Mouse (Mus musculus) bone marrow macrophage, adult 2 months (primary cell): ENCODE measurements around the gene Ttc21b. TPM values are rescaled to one million over a fixed set of nuclear protein-coding genes. Genes with fewer than 3 reads are reported as not detected.
A peak's percentile ranks its signal among the peaks of the same experiment; 100 is the strongest.

ENCODE experiments used
- H3K27ac ChIP-seq: 2 replicates; pipeline ENCODE4 v1.5.1; 2012; ENCODE audit warnings: low read depth, low read length; ENCODE audit not compliant: insufficient read depth
- H3K4me1 ChIP-seq: 2 replicates; pipeline ENCODE4 v1.6.1; 2012; ENCODE audit warnings: low read length; ENCODE audit not compliant: control insufficient read depth, insufficient read depth
- H3K4me3 ChIP-seq: 2 replicates; pipeline ENCODE4 v1.5.1; 2012; ENCODE audit warnings: mild to moderate bottlenecking, low read length, moderate library complexity; ENCODE audit not compliant: insufficient read depth
- CTCF ChIP-seq: IDR thresholded peaks from 2 replicates; pipeline ENCODE4 v1.5.1; 2012; ENCODE audit warnings: low read depth, mild to moderate bottlenecking, low read length, moderate library complexity
- POLR2A ChIP-seq: IDR thresholded peaks from 2 replicates; pipeline ENCODE4 v1.6.1; 2012; ENCODE audit warnings: mild to moderate bottlenecking, low read depth, low read length, borderline replicate concordance
- polyA plus RNA-seq: library from polyadenylated mRNA; stranded (reverse); fragments of >200 nt; gene quantifications from 2 replicates; pipeline ENCODE4 v1.2.4, GENCODE M21; 2012; ENCODE audit not compliant: missing spikeins, insufficient read depth, insufficient read length

The Ttc21b gene
- polyA plus RNA-seq, 1 experiment, result 5.6 TPM

DNA sequence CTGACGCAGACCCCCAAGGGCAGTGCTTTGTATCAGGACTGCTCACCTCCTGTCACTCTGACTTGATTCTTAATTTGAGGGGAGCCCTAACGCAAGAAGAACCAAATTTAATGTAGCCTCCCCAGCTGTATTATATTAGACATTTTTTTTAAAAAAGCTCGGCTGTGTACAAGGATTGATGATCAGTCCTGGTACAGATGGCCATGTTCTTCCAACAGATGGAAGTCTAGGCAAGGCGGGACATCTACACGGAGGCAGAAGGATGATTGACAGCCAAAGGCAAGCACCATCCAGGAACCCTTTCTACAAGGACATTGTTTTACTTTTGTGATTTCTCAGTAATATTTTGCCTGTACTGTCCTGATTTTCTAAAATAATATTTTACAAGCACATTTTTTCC lies 83.3 kb downstream of the Ttc21b start:
- TF ChIP-seq CTCF (no peak), POLR2A (no peak)
- no peak overlapping the region for H3K4me3 ChIP-seq
- H3K27ac ChIP-seq, result no peak overlapping the region
- H3K4me1 ChIP-seq, result peaks cover 8% of the 10 kb centered on the region

DNA sequence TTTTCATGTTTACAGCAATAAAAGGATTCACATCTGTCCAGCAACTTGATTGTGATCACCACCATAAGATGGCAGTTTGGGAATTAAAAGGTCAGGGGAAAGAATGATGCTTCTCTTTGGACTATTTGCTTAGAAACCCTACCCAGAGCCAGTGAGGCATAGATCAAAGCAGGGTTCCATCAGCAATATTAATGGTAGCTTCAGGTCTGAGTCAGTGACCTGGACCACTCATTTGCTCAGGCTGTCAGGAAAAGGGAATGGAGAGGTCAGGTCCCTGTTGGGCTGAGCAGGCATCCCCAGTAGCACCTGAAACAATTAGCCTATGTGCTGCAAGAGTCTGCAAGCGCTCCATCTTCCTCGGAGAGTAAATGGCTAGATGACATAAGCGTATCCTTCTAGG lies 84.8 kb downstream of the Ttc21b start:
- H3K4me1 ChIP-seq, result peaks cover 8% of the 10 kb centered on the region
- TF ChIP-seq CTCF, result no peak
- TF ChIP-seq POLR2A, result no peak
- H3K27ac ChIP-seq, result no peak overlapping the region
- no peak overlapping the region for H3K4me3 ChIP-seq

DNA sequence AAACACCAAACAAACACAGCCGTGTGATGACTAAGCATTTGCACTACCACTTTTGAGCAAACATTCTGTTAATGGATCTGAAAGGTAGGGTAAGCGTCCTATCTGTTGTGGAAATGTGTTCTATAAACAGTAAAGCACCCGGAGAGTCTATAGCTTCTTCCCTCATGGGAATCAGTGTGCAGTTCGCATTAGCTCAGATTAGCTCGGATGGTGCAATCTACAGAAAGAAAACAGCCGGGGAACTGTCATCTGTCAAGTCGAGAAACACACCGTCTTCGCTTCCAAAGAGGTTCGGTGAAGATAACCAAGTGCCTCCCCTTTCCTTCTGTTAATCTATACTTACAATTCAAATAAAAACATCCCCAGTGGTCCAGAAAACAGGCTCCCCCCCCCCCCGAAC lies 85.7 kb downstream of the Ttc21b start:
- Histone ChIP-seq H3K27ac (no peak overlapping the region), H3K4me3 (no peak overlapping the region), H3K4me1 (peaks cover 8% of the 10 kb centered on the region)
- TF ChIP-seq CTCF, result no peak
- TF ChIP-seq POLR2A, result no peak

DNA sequence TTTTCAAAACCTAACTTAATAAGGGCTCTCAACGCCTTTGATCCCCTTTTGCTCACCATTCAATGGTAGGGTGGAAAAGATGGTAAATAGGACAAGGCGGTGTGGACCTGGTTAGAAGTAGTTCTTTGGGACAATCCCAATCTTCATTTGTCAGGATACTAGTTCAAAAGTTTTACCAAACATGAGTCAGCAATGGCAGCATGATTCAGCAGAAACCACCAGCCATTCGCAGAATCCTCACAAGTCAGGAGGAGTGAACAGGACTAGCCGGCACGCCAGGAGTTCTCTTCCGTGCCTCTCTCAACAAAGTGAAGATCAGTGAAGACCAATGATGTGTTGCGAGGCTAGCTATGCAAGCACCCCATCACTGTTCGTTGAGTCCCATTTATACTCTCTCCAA lies 91.4 kb downstream of the Ttc21b start:
- no peak overlapping the region for H3K4me3 ChIP-seq
- H3K4me1 ChIP-seq, result peaks cover 1% of the 10 kb centered on the region
- no peak overlapping the region for H3K27ac ChIP-seq
- TF ChIP-seq POLR2A (no peak), CTCF (no peak)

DNA sequence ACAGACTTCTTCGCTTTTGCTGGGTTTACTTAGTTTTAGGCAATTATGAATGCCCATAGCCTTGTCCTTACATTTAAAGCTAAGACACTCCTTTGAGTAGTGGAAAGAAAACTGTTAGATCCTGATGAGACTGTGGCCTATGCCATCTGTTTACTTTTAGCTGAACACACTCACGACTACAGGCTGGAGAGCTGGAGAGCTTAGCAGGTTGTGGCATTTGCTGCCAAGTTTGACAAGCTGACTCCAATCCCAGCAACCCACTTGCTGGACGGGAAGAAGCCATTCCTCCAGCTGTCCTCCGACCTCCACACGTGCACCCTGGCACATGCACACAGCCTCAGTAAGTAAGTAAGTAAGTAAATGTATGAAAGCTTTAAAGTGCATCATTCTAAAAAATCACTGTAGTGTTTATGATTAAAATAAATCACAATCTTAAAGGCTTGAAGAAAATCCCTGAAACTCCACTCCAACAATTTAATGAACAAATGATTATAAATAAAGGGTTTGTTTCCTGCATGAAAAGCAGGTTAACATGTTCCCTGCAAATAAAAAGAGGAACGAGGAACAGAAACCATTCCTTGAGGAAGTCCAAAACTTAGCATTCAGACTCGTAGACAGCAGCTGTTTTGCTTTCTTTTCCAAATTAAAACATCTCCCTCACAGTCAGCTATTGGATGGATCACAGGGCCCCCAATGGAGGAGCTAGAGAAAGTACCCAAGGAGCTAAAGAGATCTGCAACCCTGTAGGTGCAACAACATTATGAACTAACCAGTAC lies 98.1 kb downstream of the Ttc21b start:
- Histone ChIP-seq H3K27ac (peak overlapping the region; percentile 10; the same call in 1 of the 2 replicates), H3K4me3 (no peak overlapping the region), H3K4me1 (peaks cover 10% of the 10 kb centered on the region)
- no peak for TF ChIP-seq CTCF
- no peak for TF ChIP-seq POLR2A

DNA sequence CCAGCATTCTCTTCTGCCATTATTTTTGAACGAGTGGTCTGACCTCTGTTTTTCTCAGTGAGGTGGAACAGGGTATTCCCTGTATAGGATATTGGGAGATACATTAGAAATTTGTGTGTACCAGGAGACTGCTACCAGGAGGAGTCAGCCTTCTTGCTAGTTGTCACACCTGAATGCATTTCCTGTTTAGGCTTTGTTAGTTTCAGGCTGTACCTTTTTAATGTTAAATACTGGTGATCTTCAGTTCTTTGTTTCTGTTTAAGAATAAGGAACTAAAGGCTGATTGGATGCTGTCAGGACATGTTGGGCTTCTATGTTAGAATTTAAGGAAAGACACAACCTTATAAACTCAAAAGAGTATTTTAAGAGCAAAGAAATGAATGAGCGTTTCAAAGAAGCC lies 105.0 kb downstream of the Ttc21b start:
- H3K4me1 ChIP-seq, result no peaks in the 10 kb centered on the region

DNA sequence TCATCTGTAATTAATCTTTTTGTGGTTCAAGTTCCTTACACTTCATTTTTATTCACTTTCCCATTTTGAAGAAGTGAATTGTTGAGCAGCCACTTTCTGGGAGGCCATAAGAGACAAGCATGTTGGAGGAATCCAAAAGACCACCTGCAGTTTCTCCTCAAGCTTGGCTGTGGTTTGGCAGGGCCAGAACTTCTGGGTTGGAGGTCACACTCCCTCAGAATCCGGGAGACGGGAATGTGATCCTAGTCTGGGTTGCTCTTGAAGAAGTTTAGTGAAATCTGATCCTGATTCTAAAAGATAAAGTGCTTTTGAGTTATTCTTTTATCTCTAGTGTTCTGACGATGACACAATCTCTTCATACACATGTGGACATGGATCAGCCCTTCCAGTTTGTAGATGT lies 105.9 kb downstream of the Ttc21b start:
- TF ChIP-seq CTCF, result no peak
- TF ChIP-seq POLR2A, result no peak
- H3K4me1 ChIP-seq, result no peaks in the 10 kb centered on the region
- no peak overlapping the region for H3K27ac ChIP-seq
- no peak overlapping the region for H3K4me3 ChIP-seq

More for the DNA sequence above, 105.0 kb downstream of the Ttc21b start:
- TF ChIP-seq POLR2A, result no peak
- no peak for TF ChIP-seq CTCF
- H3K27ac ChIP-seq, result no peak overlapping the region
- H3K4me3 ChIP-seq, result no peak overlapping the region

DNA sequence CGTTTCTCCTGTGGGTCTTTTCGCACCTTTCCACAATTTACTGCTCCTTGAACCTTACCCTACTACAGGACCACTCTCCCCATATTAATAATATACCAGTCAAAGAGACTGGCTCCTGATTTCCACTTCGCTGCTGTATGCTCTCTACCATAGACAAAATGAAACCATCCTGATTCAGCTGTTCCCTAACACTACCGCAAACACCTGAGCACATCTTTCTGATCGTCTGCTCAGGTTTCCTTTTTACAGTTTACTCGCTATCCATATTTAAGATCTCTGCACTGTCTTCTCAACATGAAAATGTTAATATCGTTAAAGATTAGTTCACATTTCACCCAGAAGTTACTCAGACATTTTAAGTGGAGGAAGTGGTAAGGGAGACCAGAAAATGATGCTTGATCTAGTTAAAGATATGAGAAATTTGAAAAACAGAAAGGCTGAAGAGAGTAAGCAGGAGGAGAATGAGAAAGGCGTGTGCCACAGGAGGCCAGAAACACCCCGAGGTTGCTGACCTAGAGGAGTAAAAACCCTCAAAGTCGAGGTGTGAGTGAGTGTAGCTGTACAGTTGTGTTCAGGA lies 107.7 kb downstream of the Ttc21b start:
- Histone ChIP-seq H3K27ac (no peak overlapping the region), H3K4me3 (no peak overlapping the region), H3K4me1 (peaks cover 13% of the 10 kb centered on the region)
- TF ChIP-seq CTCF (no peak), POLR2A (no peak)

DNA sequence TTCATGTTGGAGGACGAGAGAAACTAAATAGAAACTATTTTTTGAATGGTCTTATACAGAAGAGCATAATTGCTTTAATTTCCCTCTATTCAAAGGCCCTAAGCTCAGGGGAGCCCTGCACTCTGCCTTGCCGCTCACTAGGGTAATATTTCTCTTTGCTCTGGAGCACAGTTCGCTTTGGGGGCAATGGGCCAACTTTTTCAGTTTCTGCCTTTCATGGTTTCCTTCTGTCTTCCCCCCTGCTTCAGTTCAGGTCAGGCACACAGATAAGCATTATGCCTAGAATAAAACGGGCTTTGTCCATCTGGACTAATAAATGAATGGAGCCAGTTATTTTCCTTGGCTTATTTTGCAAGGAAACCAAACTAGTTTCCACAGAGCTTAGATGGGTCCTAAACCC lies 109.9 kb downstream of the Ttc21b start:
- Histone ChIP-seq H3K4me3 (no peak overlapping the region), H3K27ac (no peak overlapping the region), H3K4me1 (peaks cover 26% of the 10 kb centered on the region)
- TF ChIP-seq POLR2A, result no peak
- TF ChIP-seq CTCF, result no peak

DNA sequence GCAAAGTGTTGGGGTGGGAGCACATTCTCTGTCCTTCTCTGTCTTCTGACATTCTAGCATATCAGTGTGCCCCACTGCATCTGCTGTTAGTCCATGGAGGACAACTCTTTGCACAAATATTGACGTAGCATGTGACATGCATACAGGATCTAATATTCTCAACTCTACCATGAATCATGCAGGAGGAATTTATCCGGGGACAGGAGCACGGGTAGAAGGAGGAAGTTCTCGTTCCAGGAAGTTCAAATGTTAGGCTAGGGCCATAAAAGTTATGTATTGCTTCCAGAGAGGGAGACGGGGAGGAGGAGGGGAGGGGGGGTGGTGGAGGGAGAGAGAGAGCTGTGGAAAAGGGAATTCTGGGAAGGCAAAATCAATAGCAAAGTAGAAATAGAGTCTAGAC lies 111.6 kb downstream of the Ttc21b start:
- no peak for TF ChIP-seq POLR2A
- no peak for TF ChIP-seq CTCF
- Histone ChIP-seq H3K27ac (peak overlapping the region; percentile 36), H3K4me3 (no peak overlapping the region), H3K4me1 (peaks cover 29% of the 10 kb centered on the region)

DNA sequence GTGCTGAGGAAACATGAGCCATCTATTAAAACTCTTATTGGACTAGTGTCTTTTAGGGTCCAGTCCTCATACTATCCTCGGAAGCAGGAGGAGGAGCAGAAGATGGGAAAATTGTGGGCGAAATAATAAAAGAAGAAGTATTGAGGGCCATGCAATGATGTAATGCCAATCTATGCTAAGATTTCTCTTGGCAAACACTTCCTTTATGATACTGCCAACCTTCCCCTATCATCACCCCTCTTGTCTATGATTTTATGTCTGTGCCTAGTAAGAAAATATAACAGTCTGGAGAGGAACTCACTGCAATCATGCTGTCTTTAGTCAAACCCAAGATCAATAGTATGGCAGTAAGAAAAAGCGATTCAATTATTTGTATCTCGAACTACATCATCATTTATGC lies 113.1 kb downstream of the Ttc21b start:
- H3K4me1 ChIP-seq, result peaks cover 29% of the 10 kb centered on the region
- TF ChIP-seq POLR2A, result no peak
- no peak for TF ChIP-seq CTCF
- no peak overlapping the region for H3K27ac ChIP-seq
- no peak overlapping the region for H3K4me3 ChIP-seq
